Mouse (Mus musculus) heart, adult 2 months (tissue): Measurements from ENCODE around the gene Dlg3.

Source experiments
- CTCF ChIP-seq: fragments of 200-600 bp; IDR thresholded peaks from 2 replicates; pipeline ENCODE4 v1.8.1; 2022; ENCODE audit warnings: antibody characterized with exemption, mild to moderate bottlenecking, moderate library complexity
- POLR2A ChIP-seq: fragments of 200-500 bp; IDR thresholded peaks from 2 replicates; pipeline ENCODE4 v1.6.1; 2011; ENCODE audit warnings: mild to moderate bottlenecking, low read depth, low read length, control low read depth; ENCODE audit not compliant: insufficient read depth

GRCm38 (mm10) chrX:100821149-100821548 lies 53.6 kb downstream of the Dlg3 start:
- no peak for TF ChIP-seq CTCF
- TF ChIP-seq POLR2A: no peak
